Comparison of ENCODE assay signal across 13 mouse cellular contexts in the genomic region with DNA sequence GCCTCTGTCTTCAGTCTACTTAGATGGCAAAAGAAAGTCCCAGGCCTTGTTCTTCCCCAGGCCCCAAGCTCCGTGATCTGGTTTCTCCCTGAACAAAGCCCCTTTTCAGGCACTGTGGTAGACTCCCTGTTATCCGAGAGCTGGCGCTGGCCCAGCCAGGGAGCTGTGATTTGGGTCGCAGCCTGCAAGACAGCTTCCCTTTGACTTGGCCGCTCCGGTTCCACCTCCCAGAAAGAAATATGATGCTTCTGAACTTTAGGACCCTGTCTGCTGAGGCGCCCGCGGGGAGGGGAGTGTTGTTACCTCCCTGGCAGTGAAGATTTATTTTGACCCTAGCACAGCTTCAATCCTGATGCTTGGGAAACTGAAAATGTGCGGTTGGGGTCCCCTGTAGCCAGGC. TPM values are rescaled to one million over a fixed set of nuclear protein-coding genes. Genes with fewer than 3 reads are reported as not detected.
A peak's percentile ranks its signal among the peaks of the same experiment; 100 is the strongest.
DNase-seq lines count a peak whose midpoint lies in the region; ATAC-seq and TF ChIP-seq lines count a peak whose summit lies in the region.
"Had no signal": no experiment of that assay in that cellular context is flagged by ENCODE, and none has a peak within 500 bp of the region (broad histone marks: within the 10 kb centered on the region; RNA-seq: fewer than 3 reads in every experiment).

No protein-coding gene starts in this region.

- no peak overlapping the region for H3K4me3 ChIP-seq in forebrain, embryonic 16.5 days (replicated peaks; ENCODE audit: low read length)
- H3K4me3 ChIP-seq in forebrain, embryonic 15.5 days, result no peak overlapping the region
- H3K4me3 ChIP-seq in kidney, postnatal 0 days (replicated peaks; ENCODE audit: low read depth, low read length), result no peak overlapping the region
- H3K4me3 ChIP-seq in forebrain, embryonic 14.5 days (ENCODE audit: low read depth, low read length), result no peak overlapping the region
- H3K4me3 ChIP-seq: liver, embryonic 13.5 days; megakaryocyte, embryonic 14.5 days had no signal

- H3K36me3 ChIP-seq in forebrain, embryonic 16.5 days (ENCODE audit: control insufficient read depth, insufficient read depth), result no peaks in the 10 kb centered on the region
- H3K36me3 ChIP-seq in forebrain, embryonic 15.5 days, result no peaks in the 10 kb centered on the region
- H3K36me3 ChIP-seq in kidney, postnatal 0 days (ENCODE audit: insufficient read depth, low read length), result no peaks in the 10 kb centered on the region
- no peaks in the 10 kb centered on the region for H3K36me3 ChIP-seq in forebrain, embryonic 14.5 days (ENCODE audit: control insufficient read depth, insufficient read depth, low read length)
- H3K36me3 ChIP-seq: liver, embryonic 13.5 days had no signal

- peaks cover 8% of the 10 kb centered on the region for H3K4me1 ChIP-seq in forebrain, embryonic 16.5 days (replicated peaks; ENCODE audit: control insufficient read depth, insufficient read depth, low read length)
- H3K4me1 ChIP-seq in forebrain, embryonic 15.5 days, result peaks cover 12% of the 10 kb centered on the region
- H3K4me1 ChIP-seq in kidney, postnatal 0 days (replicated peaks; ENCODE audit: insufficient read depth, low read length), result peaks cover 20% of the 10 kb centered on the region
- peaks cover 3% of the 10 kb centered on the region; the same call in 1 of the 2 replicates for H3K4me1 ChIP-seq in forebrain, embryonic 14.5 days (ENCODE audit: control insufficient read depth, insufficient read depth, low read length)
- H3K4me1 ChIP-seq: liver, embryonic 13.5 days; megakaryocyte, embryonic 14.5 days had no signal

- H3K27ac ChIP-seq in forebrain, embryonic 16.5 days (ENCODE audit: low read length), result no peak overlapping the region
- no peak overlapping the region for H3K27ac ChIP-seq in forebrain, embryonic 15.5 days (replicated peaks)
- H3K27ac ChIP-seq in kidney, postnatal 0 days, result peak overlapping the region; percentile 37
- no peak overlapping the region; the same call in 1 of the 2 replicates for H3K27ac ChIP-seq in forebrain, embryonic 14.5 days (ENCODE audit: low read depth, low read length)
- H3K27ac ChIP-seq: liver, embryonic 13.5 days had no signal

- H3K4me2 ChIP-seq in forebrain, embryonic 16.5 days (ENCODE audit: low read length), result no peak overlapping the region
- no peak overlapping the region for H3K4me2 ChIP-seq in forebrain, embryonic 15.5 days (replicated peaks)
- H3K4me2 ChIP-seq in kidney, postnatal 0 days (ENCODE audit: low read length), result no peak overlapping the region
- H3K4me2 ChIP-seq in forebrain, embryonic 14.5 days (ENCODE audit: low read length), result no peak overlapping the region
- H3K4me2 ChIP-seq: liver, embryonic 13.5 days had no signal

- H3K9me3 ChIP-seq in forebrain, embryonic 16.5 days (ENCODE audit: control insufficient read depth, low read length), result no peaks in the 10 kb centered on the region
- no peaks in the 10 kb centered on the region for H3K9me3 ChIP-seq in forebrain, embryonic 15.5 days
- no peaks in the 10 kb centered on the region for H3K9me3 ChIP-seq in kidney, postnatal 0 days (replicated peaks; ENCODE audit: low read length)
- H3K9me3 ChIP-seq in forebrain, embryonic 14.5 days (replicated peaks; ENCODE audit: control insufficient read depth, low read length), result no peaks in the 10 kb centered on the region
- H3K9me3 ChIP-seq: liver, embryonic 13.5 days had no signal

- ATAC-seq in forebrain, embryonic 16.5 days, result peak; percentile 21; the same call in 1 of the 2 replicates
- no peak for ATAC-seq in forebrain, embryonic 15.5 days (replicated peaks)
- peak; percentile 44 for ATAC-seq in kidney, postnatal 0 days (replicated peaks; ENCODE audit: low FRiP score, low read depth)
- no peak for ATAC-seq in forebrain, embryonic 14.5 days

- DNase-seq in kidney, postnatal 0 days (ENCODE audit: low spot score), result peak; percentile 90
- no peak for DNase-seq in kidney, adult 18-20 months
- DNase-seq in embryo, embryonic 9.5 days (ENCODE audit: extremely low spot score), result peak; percentile 47
- peak; percentile 74 for DNase-seq in mesoderm, embryonic 11.5 days (ENCODE audit: low read depth, low spot score)
- no peak for DNase-seq in ovary, postnatal 36 days (ENCODE audit: low spot score)
- no peak for DNase-seq in forebrain, embryonic 14.5 days (ENCODE audit: low spot score)
- DNase-seq: cerebellum, postnatal 36 days; layer of hippocampus, adult 9-11 months; liver, embryonic 13.5 days; thymus, postnatal 25 days had no signal

- H3K9ac ChIP-seq in forebrain, embryonic 16.5 days (replicated peaks; ENCODE audit: low read depth, low read length), result no peak overlapping the region
- no peak overlapping the region for H3K9ac ChIP-seq in forebrain, embryonic 15.5 days (replicated peaks)
- no peak overlapping the region for H3K9ac ChIP-seq in kidney, postnatal 0 days (ENCODE audit: low read depth, low read length)
- no peak overlapping the region for H3K9ac ChIP-seq in forebrain, embryonic 14.5 days (ENCODE audit: low read length)
- H3K9ac ChIP-seq: liver, embryonic 13.5 days had no signal

- 44% methylated on average over 10 of the region's 10 CpGs for WGBS in forebrain, embryonic 16.5 days
- 55% methylated on average over 10 of the region's 10 CpGs for WGBS in forebrain, embryonic 15.5 days
- 11% methylated on average over 10 of the region's 10 CpGs for WGBS in kidney, postnatal 0 days
- WGBS in forebrain, embryonic 14.5 days, result 54% methylated on average over 10 of the region's 10 CpGs

- TF ChIP-seq CTCF in kidney, postnatal 0 days (IDR thresholded peaks at IDR 0.05; ENCODE audit: low read depth), result no peak

- no peaks in the 10 kb centered on the region for H3K27me3 ChIP-seq in forebrain, embryonic 16.5 days (replicated peaks; ENCODE audit: control insufficient read depth, insufficient read depth, low read length)
- no peaks in the 10 kb centered on the region for H3K27me3 ChIP-seq in forebrain, embryonic 15.5 days
- no peaks in the 10 kb centered on the region for H3K27me3 ChIP-seq in kidney, postnatal 0 days (ENCODE audit: insufficient read depth, low read length)
- H3K27me3 ChIP-seq in forebrain, embryonic 14.5 days (replicated peaks; ENCODE audit: control insufficient read depth, insufficient read depth, low read length), result no peaks in the 10 kb centered on the region
- H3K27me3 ChIP-seq: liver, embryonic 13.5 days; megakaryocyte, embryonic 14.5 days had no signal

RNA-seq across cellular contexts. Expression of gene Fam107a, which starts 18.1 kb away (rescaled TPM):
- polyA plus RNA-seq in forebrain, embryonic 16.5 days (2015; fragmentation: Nextera tagmentation; extraction: Ambion mirVana), result 0.54 and 0.73 TPM in 2 replicates
- polyA plus RNA-seq in forebrain, embryonic 15.5 days (2015; fragmentation: Nextera tagmentation; extraction: Ambion mirVana), result 0.24 and 0.34 TPM in 2 replicates
- 8.0 and 8.2 TPM in 2 replicates for polyA plus RNA-seq in kidney, postnatal 0 days (2015; fragmentation: Nextera tagmentation; extraction: Ambion mirVana)
- polyA plus RNA-seq in forebrain, embryonic 14.5 days (2014; fragmentation: Nextera tagmentation; extraction: Ambion mirVana), result 0.14 and 0.15 TPM in 2 replicates

RNA-seq across cellular contexts. Expression of gene Oit1, which starts 42.6 kb away (rescaled TPM):
- not detected in 2 replicates for polyA plus RNA-seq in forebrain, embryonic 16.5 days (2015; fragmentation: Nextera tagmentation; extraction: Ambion mirVana)
- not detected in 2 replicates for polyA plus RNA-seq in forebrain, embryonic 15.5 days (2015; fragmentation: Nextera tagmentation; extraction: Ambion mirVana)
- polyA plus RNA-seq in kidney, postnatal 0 days (2015; fragmentation: Nextera tagmentation; extraction: Ambion mirVana), result 2.2 and 4.3 TPM in 2 replicates
- polyA plus RNA-seq in forebrain, embryonic 14.5 days (2014; fragmentation: Nextera tagmentation; extraction: Ambion mirVana), result not detected in 2 replicates
- polyA plus RNA-seq: liver, embryonic 13.5 days had no signal

Comparison
In these comparisons a context has a peak if more than half of its experiments do, and no peak if none do; other contexts are left out.
1. ATAC-seq: peak in forebrain, embryonic 16.5 days (single experiment) and kidney, postnatal 0 days (single experiment); none in forebrain, embryonic 15.5 days (single experiment) and forebrain, embryonic 14.5 days (single experiment).
2. DNase-seq: peak in kidney, postnatal 0 days (single experiment), embryo, embryonic 9.5 days (single experiment) and mesoderm, embryonic 11.5 days (single experiment); none in kidney, adult 18-20 months (single experiment), ovary, postnatal 36 days (single experiment) and forebrain, embryonic 14.5 days (single experiment).